Mouse (Mus musculus) neural tube, embryonic 14.5 days (tissue): Measurements from ENCODE around the gene Commd6. TPM values are rescaled to one million over a fixed set of nuclear protein-coding genes. Genes with fewer than 3 reads are reported as not detected.

Source experiments
- ATAC-seq: fragments of 200-750 bp; cut with Nextera tagmentation; 2 replicates; pipeline ENCODE4 v1.8.0; 2017; ENCODE audit warnings: low read depth, mild to moderate bottlenecking, moderate TSS enrichment, moderate library complexity
- H3K27ac ChIP-seq: fragments of 300-500 bp; sonication (generic); 2 replicates; pipeline ENCODE4 v1.5.1; 2014; ENCODE audit warnings: low read depth, mild to moderate bottlenecking, control low read depth, low read length, moderate library complexity, mixed read lengths
- H3K27me3 ChIP-seq: fragments of 300-500 bp; sonication (generic); 2 replicates; pipeline ENCODE4 v1.6.1; 2014; ENCODE audit warnings: low read length; ENCODE audit not compliant: control insufficient read depth, insufficient read depth
- H3K36me3 ChIP-seq: fragments of 300-500 bp; sonication (generic); 2 replicates; pipeline ENCODE4 v1.6.1; 2014; ENCODE audit warnings: low read length, mixed read lengths; ENCODE audit not compliant: control insufficient read depth, insufficient read depth
- H3K4me1 ChIP-seq: fragments of 300-500 bp; sonication (generic); 2 replicates; pipeline ENCODE4 v1.6.1; 2014; ENCODE audit warnings: low read length; ENCODE audit not compliant: control insufficient read depth, insufficient read depth
- H3K4me2 ChIP-seq: fragments of 300-500 bp; sonication (generic); 2 replicates; pipeline ENCODE4 v1.6.1; 2014; ENCODE audit warnings: mild to moderate bottlenecking, low read depth, low read length, control low read depth
- H3K4me3 ChIP-seq: fragments of 300-500 bp; sonication (generic); 2 replicates; pipeline ENCODE4 v1.5.1; 2014; ENCODE audit warnings: low read depth, low read length, control low read depth, mixed read lengths
- H3K9ac ChIP-seq: fragments of 300-500 bp; sonication (generic); replicated peaks from 2 replicates; pipeline ENCODE4 v1.6.1; 2014; ENCODE audit warnings: low read depth, mild to moderate bottlenecking, control low read depth, low read length, mixed read lengths
- H3K9me3 ChIP-seq: fragments of 300-500 bp; sonication (generic); 2 replicates; pipeline ENCODE4 v1.6.1; 2016; ENCODE audit warnings: low read length; ENCODE audit not compliant: control insufficient read depth
- WGBS: fragments of 180-500 bp; shearing (Covaris S2); extraction: QIAGEN DNeasy Blood & Tissue Kit; methylation state at CpG from one replicate; pipeline ENCODE4 v1.1.7; 2014; 5-methylcytosine and 5-hydroxymethylcytosine counted together
- polyA plus RNA-seq: library from polyadenylated mRNA; unstranded; fragments of >200 nt; fragmentation: Nextera tagmentation; extraction: Ambion mirVana; gene quantifications from 2 replicates; pipeline ENCODE4 v1.2.1, GENCODE M21; 2014

Commd6 gene
- 90.2 and 102 TPM in 2 replicates for polyA plus RNA-seq

GRCm38 (mm10) chr14:101640153-101640843 lies at the start of gene Commd6:
Commd6 (minus strand) TSS chr14:101640686.
- WGBS = 0% methylated on average over 39 of the region's 39 CpGs
- Histone ChIP-seq H3K9ac (peak within 1 kb of the TSS; percentile 72), H3K27ac (peak within 1 kb of the TSS; percentile 87), H3K4me1 (peaks cover 8% of the 10 kb centered on the region; the same call in 1 of the 2 replicates), H3K4me3 (peak within 1 kb of the TSS; percentile 76), H3K27me3 (no peaks in the 10 kb centered on the region), H3K36me3 (no peaks in the 10 kb centered on the region), H3K4me2 (peak within 1 kb of the TSS; percentile 84), H3K9me3 (no peaks in the 10 kb centered on the region)
- peak; percentile 99 for ATAC-seq

GRCm38 (mm10) chr14:101688406-101688805 lies 47.9 kb upstream of the Commd6 start:
- ATAC-seq = no peak
- Histone ChIP-seq H3K4me3 (no peak overlapping the region), H3K9ac (no peak overlapping the region), H3K36me3 (0 out of 2 replicates have a peak, but pooled peaks cover 3% of the 10 kb centered on the region), H3K4me2 (no peak overlapping the region), H3K9me3 (no peaks in the 10 kb centered on the region), H3K27me3 (no peaks in the 10 kb centered on the region), H3K4me1 (no peaks in the 10 kb centered on the region), H3K27ac (no peak overlapping the region)
- 82% methylated on average over 2 of the region's 2 CpGs for WGBS

GRCm38 (mm10) chr14:101687696-101688095 lies 47.2 kb upstream of the Commd6 start:
- no peak overlapping the region for H3K4me3 ChIP-seq
- H3K4me2 ChIP-seq = no peak overlapping the region
- no peak for ATAC-seq
- no peaks in the 10 kb centered on the region for H3K9me3 ChIP-seq
- H3K36me3 ChIP-seq = 0 out of 2 replicates have a peak, but pooled peaks cover 2% of the 10 kb centered on the region
- no peaks in the 10 kb centered on the region for H3K27me3 ChIP-seq
- H3K4me1 ChIP-seq = no peaks in the 10 kb centered on the region
- H3K9ac ChIP-seq = no peak overlapping the region
- 89% methylated on average over 6 of the region's 6 CpGs for WGBS
- H3K27ac ChIP-seq = no peak overlapping the region

- H3K4me2 ChIP-seq = no peak overlapping the region
- H3K9me3 ChIP-seq = no peaks in the 10 kb centered on the region
- WGBS = 95% methylated on average over 1 of the region's 1 CpGs
- no peak overlapping the region for H3K9ac ChIP-seq
- H3K4me1 ChIP-seq = no peaks in the 10 kb centered on the region
- no peaks in the 10 kb centered on the region for H3K27me3 ChIP-seq
- no peak for ATAC-seq
- no peak overlapping the region for H3K4me3 ChIP-seq
- H3K27ac ChIP-seq = no peak overlapping the region
- H3K36me3 ChIP-seq = peaks cover 22% of the 10 kb centered on the region; the same call in 1 of the 2 replicates
Measured at GRCm38 (mm10) chr14:101672226-101672625, 31.7 kb upstream of the Commd6 start.

GRCm38 (mm10) chr14:101668626-101669025 lies 28.1 kb upstream of the Commd6 start:
- H3K9me3 ChIP-seq = no peaks in the 10 kb centered on the region
- ATAC-seq = no peak
- no peak overlapping the region for H3K4me2 ChIP-seq
- 96% methylated on average over 7 of the region's 7 CpGs for WGBS
- H3K27me3 ChIP-seq = no peaks in the 10 kb centered on the region
- no peaks in the 10 kb centered on the region for H3K4me1 ChIP-seq
- peaks cover 13% of the 10 kb centered on the region; the same call in 1 of the 2 replicates for H3K36me3 ChIP-seq
- H3K27ac ChIP-seq = no peak overlapping the region
- no peak overlapping the region for H3K4me3 ChIP-seq
- H3K9ac ChIP-seq = no peak overlapping the region

GRCm38 (mm10) chr14:101666536-101666935 lies 26.1 kb upstream of the Commd6 start:
- H3K4me1 ChIP-seq = no peaks in the 10 kb centered on the region
- H3K9ac ChIP-seq = no peak overlapping the region
- H3K36me3 ChIP-seq = peaks cover 9% of the 10 kb centered on the region; the same call in 1 of the 2 replicates
- H3K27ac ChIP-seq = no peak overlapping the region
- no peak for ATAC-seq
- no peaks in the 10 kb centered on the region for H3K9me3 ChIP-seq
- H3K27me3 ChIP-seq = no peaks in the 10 kb centered on the region
- WGBS = 92% methylated on average over 5 of the region's 5 CpGs
- H3K4me2 ChIP-seq = no peak overlapping the region
- no peak overlapping the region for H3K4me3 ChIP-seq

- Histone ChIP-seq H3K9me3 (no peaks in the 10 kb centered on the region), H3K27ac (no peak overlapping the region), H3K36me3 (peaks cover 9% of the 10 kb centered on the region; the same call in 1 of the 2 replicates), H3K4me3 (no peak overlapping the region), H3K4me2 (no peak overlapping the region), H3K9ac (no peak overlapping the region), H3K4me1 (no peaks in the 10 kb centered on the region), H3K27me3 (no peaks in the 10 kb centered on the region)
- WGBS = 98% methylated on average over 7 of the region's 7 CpGs
- ATAC-seq = no peak
Measured at GRCm38 (mm10) chr14:101666056-101666455, 25.6 kb upstream of the Commd6 start.

GRCm38 (mm10) chr14:101664274-101664673 lies 23.8 kb upstream of the Commd6 start:
- Histone ChIP-seq H3K36me3 (peaks cover 5% of the 10 kb centered on the region; the same call in 1 of the 2 replicates), H3K4me3 (no peak overlapping the region), H3K27me3 (no peaks in the 10 kb centered on the region), H3K27ac (no peak overlapping the region), H3K9ac (no peak overlapping the region), H3K4me2 (no peak overlapping the region), H3K9me3 (no peaks in the 10 kb centered on the region), H3K4me1 (peaks cover 2% of the 10 kb centered on the region; the same call in 1 of the 2 replicates)
- no peak; the same call in 1 of the 2 replicates for ATAC-seq
- WGBS = 94% methylated on average over 3 of the region's 3 CpGs

- no peak overlapping the region for H3K4me3 ChIP-seq
- peak; percentile 31; the same call in 1 of the 2 replicates for ATAC-seq
Measured at GRCm38 (mm10) chr14:101661654-101662412, 21.3 kb upstream of the Commd6 start.

More at GRCm38 (mm10) chr14:101661654-101662412, 21.3 kb upstream of the Commd6 start:
- 64% methylated on average over 3 of the region's 3 CpGs for WGBS
- no peak overlapping the region for H3K9ac ChIP-seq
- H3K9me3 ChIP-seq = no peaks in the 10 kb centered on the region
- H3K27ac ChIP-seq = no peak overlapping the region
- H3K36me3 ChIP-seq = no peaks in the 10 kb centered on the region; the same call in 1 of the 2 replicates
- H3K4me2 ChIP-seq = no peak overlapping the region
- H3K27me3 ChIP-seq = no peaks in the 10 kb centered on the region
- H3K4me1 ChIP-seq = peaks cover 7% of the 10 kb centered on the region; the same call in 1 of the 2 replicates
